ENCODE assay signal across 24 mouse cellular contexts in the genomic region with DNA sequence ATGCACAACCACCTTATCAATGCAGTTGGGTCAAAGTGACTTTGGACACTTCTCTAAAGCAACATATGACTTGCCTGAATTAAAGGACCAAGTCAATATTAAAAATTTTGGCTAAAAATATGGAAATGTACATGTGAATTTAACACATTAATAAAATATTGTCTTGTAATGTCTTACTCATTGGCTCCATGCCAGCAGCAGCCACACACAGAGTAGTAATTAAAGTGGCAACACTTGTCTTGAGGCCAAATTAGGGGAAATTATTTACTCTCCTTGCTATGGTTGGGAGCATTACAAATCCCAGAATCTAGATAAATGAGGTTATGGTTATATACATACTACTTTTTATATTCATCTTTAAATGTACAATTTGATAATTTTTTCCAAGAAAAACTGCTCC. TPM values are rescaled to one million over a fixed set of nuclear protein-coding genes. Genes with fewer than 3 reads are reported as not detected.
"Had no signal": no experiment of that assay in that cellular context is flagged by ENCODE, and none has a peak within 500 bp of the region (broad histone marks: within the 10 kb centered on the region; RNA-seq: fewer than 3 reads in every experiment).

No protein-coding gene starts in this region.

- H3K4me1 ChIP-seq: intestine, embryonic 15.5 days; limb, embryonic 10.5 days; limb, embryonic 13.5 days; liver, embryonic 12.5 days; lung, embryonic 15.5 days; midbrain, embryonic 13.5 days; neural tube, embryonic 13.5 days had no signal

- H3K9ac ChIP-seq: intestine, embryonic 15.5 days; limb, embryonic 13.5 days; liver, embryonic 12.5 days; liver, embryonic 15.5 days; lung, embryonic 15.5 days; midbrain, embryonic 13.5 days; neural tube, embryonic 13.5 days had no signal

- H3K4me3 ChIP-seq: intestine, embryonic 15.5 days; limb, embryonic 10.5 days; limb, embryonic 13.5 days; liver, embryonic 12.5 days; liver, embryonic 15.5 days; lung, embryonic 15.5 days; megakaryocyte, embryonic 14.5 days; midbrain, embryonic 10.5 days; midbrain, embryonic 13.5 days; myocyte; neural tube, embryonic 13.5 days had no signal

- H3K27me3 ChIP-seq: intestine, embryonic 15.5 days; limb, embryonic 13.5 days; liver, embryonic 12.5 days; liver, embryonic 15.5 days; lung, embryonic 15.5 days; megakaryocyte, embryonic 14.5 days; midbrain, embryonic 13.5 days; neural tube, embryonic 13.5 days had no signal

- H3K4me2 ChIP-seq: intestine, embryonic 15.5 days; limb, embryonic 13.5 days; liver, embryonic 12.5 days; liver, embryonic 15.5 days; lung, embryonic 15.5 days; midbrain, embryonic 13.5 days; neural tube, embryonic 13.5 days had no signal

- DNase-seq: liver; lung, adult 18-20 months; lung, postnatal 10 days; lung, postnatal 36 days; retina, postnatal 1 day; thymus, adult 18-20 months; thymus, postnatal 36 days had no signal

- H3K9me3 ChIP-seq: intestine, embryonic 15.5 days; limb, embryonic 10.5 days; limb, embryonic 13.5 days; liver, embryonic 12.5 days; liver, embryonic 15.5 days; lung, embryonic 15.5 days; megakaryocyte, embryonic 14.5 days; midbrain, embryonic 10.5 days; midbrain, embryonic 13.5 days; neural tube, embryonic 13.5 days had no signal

- H3K27ac ChIP-seq: intestine, embryonic 15.5 days; limb, embryonic 10.5 days; limb, embryonic 13.5 days; liver, embryonic 12.5 days; lung, embryonic 15.5 days; midbrain, embryonic 10.5 days; midbrain, embryonic 13.5 days; neural tube, embryonic 13.5 days had no signal

- ATAC-seq: intestine, embryonic 15.5 days; liver, embryonic 12.5 days; midbrain, embryonic 13.5 days; midbrain, embryonic 16.5 days had no signal

- H3K36me3 ChIP-seq: intestine, embryonic 15.5 days; limb, embryonic 10.5 days; limb, embryonic 13.5 days; liver, embryonic 12.5 days; liver, embryonic 15.5 days; lung, embryonic 15.5 days; midbrain, embryonic 10.5 days; midbrain, embryonic 13.5 days; neural tube, embryonic 13.5 days had no signal

RNA-seq across cellular contexts. Expression of gene Gm10203, which starts 13.0 kb away (rescaled TPM):
- polyA plus RNA-seq: intestine, embryonic 15.5 days; limb, embryonic 10.5 days; limb, embryonic 13.5 days; liver, embryonic 12.5 days; liver, embryonic 15.5 days; lung, embryonic 15.5 days; midbrain, embryonic 10.5 days; midbrain, embryonic 13.5 days; midbrain, embryonic 16.5 days; myocyte; neural tube, embryonic 13.5 days; small intestine, adult 2 months; spleen, adult 2 months; stomach, embryonic 16.5 days; testis, adult 2 months; urinary bladder, adult 2 months had no signal
